Mouse (Mus musculus): Measurements from ENCODE around the gene Maz. TPM values are rescaled to one million over a fixed set of nuclear protein-coding genes. Genes with fewer than 3 reads are reported as not detected.

The Maz gene
- polyA plus RNA-seq, 1 experiment: 193 TPM

DNA sequence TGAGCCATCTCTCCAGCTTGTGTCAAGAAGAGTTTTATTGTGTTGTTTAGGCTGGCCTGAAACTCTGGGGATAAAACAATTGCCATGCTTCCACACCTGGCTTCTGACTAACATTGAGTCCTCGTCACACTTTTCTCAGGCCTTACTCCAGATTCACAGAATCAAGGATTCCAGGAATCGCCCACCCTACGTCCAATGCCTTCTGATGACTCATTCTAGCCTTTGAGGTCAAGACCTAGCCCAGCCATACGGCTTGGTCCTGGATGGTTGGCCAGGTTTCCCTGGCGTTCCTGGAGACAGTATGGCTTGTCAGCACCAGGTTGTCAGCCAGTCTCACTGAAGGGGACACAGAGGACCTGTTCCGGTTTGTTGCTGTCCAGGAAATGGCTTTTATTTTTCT lies 14.5 kb downstream of the Maz start:
- no peaks in the 10 kb centered on the region for H3K27me3 ChIP-seq (ENCODE audit: control insufficient read depth)
- peaks cover 85% of the 10 kb centered on the region for H3K4me1 ChIP-seq (ENCODE audit: control insufficient read depth)
- H3K36me3 ChIP-seq (ENCODE audit: control insufficient read depth): peaks cover 51% of the 10 kb centered on the region
- TF ChIP-seq TAL1 (IDR thresholded peaks at IDR 0.05; ENCODE audit: low read length): no peak
- no peaks in the 10 kb centered on the region for H3K9me3 ChIP-seq (ENCODE audit: control insufficient read depth, low read length)
- H3K4me3 ChIP-seq (replicated peaks): no peak overlapping the region

DNA sequence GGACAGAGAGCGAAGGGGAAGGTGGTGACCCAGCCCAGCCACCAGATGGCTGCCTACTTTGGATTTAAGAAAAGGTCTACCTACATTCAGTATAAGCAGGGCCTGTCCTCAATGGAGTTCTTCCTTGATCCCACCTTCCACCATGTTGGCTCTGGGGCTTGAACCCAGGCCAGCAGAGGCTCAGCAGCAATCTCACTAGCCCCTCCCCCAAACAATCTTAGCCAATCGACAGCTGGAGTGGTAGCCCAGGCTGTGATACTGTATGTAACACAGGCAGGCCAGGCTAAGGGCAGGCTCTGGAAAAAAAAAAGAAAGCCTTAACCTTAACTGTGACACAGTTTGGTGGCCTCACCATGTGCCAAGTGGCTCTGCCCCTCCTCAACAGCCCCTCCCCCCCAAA lies 15.1 kb downstream of the Maz start:
- no peaks in the 10 kb centered on the region for H3K27me3 ChIP-seq (ENCODE audit: control insufficient read depth)
- H3K9me3 ChIP-seq (ENCODE audit: control insufficient read depth, low read length): no peaks in the 10 kb centered on the region
- H3K4me3 ChIP-seq (replicated peaks): no peak overlapping the region
- H3K36me3 ChIP-seq (ENCODE audit: control insufficient read depth): peaks cover 51% of the 10 kb centered on the region
- H3K4me1 ChIP-seq (ENCODE audit: control insufficient read depth): peaks cover 85% of the 10 kb centered on the region
- TF ChIP-seq TAL1 (IDR thresholded peaks at IDR 0.05; ENCODE audit: low read length) (no peak), GATA1 (IDR thresholded peaks at IDR 0.05; ENCODE audit: low read length) (no peak)

DNA sequence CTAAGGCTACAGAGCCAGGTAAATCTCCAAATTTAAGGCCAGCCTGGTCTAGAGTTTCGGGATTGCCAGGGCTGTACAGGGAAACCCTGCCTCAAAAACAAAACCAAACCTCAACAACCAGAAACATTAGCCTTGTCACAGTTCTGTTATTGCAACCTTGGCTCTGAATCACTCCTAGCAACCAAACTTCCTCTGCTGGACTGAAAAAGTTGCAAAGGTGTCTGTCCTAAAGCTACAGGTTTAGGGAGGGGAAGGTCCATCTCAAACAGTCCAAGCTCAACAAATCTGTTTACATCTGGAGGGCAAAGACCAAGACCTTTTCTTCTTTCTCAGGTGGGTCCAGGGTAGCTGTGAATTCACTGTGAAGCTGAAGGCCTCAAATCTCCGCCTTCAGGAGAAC lies 15.8 kb downstream of the Maz start:
- Histone ChIP-seq H3K36me3 (ENCODE audit: control insufficient read depth) (peaks cover 50% of the 10 kb centered on the region), H3K4me3 (replicated peaks) (no peak overlapping the region), H3K27me3 (ENCODE audit: control insufficient read depth) (no peaks in the 10 kb centered on the region), H3K9me3 (ENCODE audit: control insufficient read depth, low read length) (no peaks in the 10 kb centered on the region), H3K4me1 (ENCODE audit: control insufficient read depth) (peaks cover 79% of the 10 kb centered on the region)
- no peak for TF ChIP-seq TAL1 (IDR thresholded peaks at IDR 0.05; ENCODE audit: low read length)

DNA sequence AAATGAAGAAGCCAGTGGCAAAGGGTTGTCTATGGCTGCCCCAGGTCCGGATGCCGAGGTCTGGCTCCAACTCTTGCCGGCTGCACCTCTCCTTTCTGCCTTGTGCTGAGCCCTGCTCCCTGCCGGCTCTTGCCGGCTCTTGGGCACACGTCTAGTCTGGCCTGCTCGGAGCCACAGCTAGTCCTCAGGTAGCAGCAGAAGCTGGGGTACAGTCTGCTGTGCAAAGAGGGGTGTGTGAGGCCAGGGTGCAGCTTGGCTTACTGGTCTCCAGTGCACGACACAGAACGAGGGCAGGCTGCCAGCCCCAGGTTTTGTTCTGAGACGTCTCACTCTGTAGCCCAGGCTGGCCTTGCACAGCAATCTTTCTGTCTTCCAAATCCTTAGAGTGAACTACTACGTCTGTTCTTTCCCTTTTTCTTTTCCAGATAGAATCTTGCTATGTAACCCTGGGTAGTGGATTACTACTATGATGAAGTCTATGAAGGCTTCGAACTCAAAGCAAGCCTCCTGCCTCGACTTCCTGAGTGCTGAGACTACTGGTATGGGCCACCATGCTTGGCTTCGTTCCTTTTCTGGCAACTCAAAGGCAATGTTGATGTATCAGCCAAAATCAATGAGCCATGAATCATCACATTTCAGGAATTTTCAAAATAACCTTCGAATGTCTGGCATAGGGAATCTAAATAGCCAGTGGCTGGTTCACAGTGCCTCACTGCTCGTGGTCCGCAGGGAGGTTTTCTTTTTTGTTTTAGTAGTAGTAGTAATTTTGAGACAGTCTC lies 17.3 kb downstream of the Maz start:
- peaks cover 68% of the 10 kb centered on the region for H3K4me1 ChIP-seq (ENCODE audit: control insufficient read depth)
- H3K27me3 ChIP-seq (ENCODE audit: control insufficient read depth): no peaks in the 10 kb centered on the region
- H3K4me3 ChIP-seq (replicated peaks): no peak overlapping the region
- peaks cover 35% of the 10 kb centered on the region for H3K36me3 ChIP-seq (ENCODE audit: control insufficient read depth)
- no peaks in the 10 kb centered on the region for H3K9me3 ChIP-seq (ENCODE audit: control insufficient read depth, low read length)
- no peak for TF ChIP-seq GATA1 (IDR thresholded peaks at IDR 0.05; ENCODE audit: low read length)
- TF ChIP-seq TAL1 (IDR thresholded peaks at IDR 0.05; ENCODE audit: low read length): no peak

- H3K36me3 ChIP-seq (ENCODE audit: control insufficient read depth): peaks cover 26% of the 10 kb centered on the region
- peak overlapping the region; percentile 30 for H3K4me3 ChIP-seq (replicated peaks)
- H3K9me3 ChIP-seq (ENCODE audit: control insufficient read depth, low read length): no peaks in the 10 kb centered on the region
- TF ChIP-seq GATA1 (IDR thresholded peaks at IDR 0.05; ENCODE audit: low read length): no peak
- TF ChIP-seq TAL1 (IDR thresholded peaks at IDR 0.05; ENCODE audit: low read length): no peak
- H3K4me1 ChIP-seq (ENCODE audit: control insufficient read depth): peaks cover 60% of the 10 kb centered on the region
- H3K27me3 ChIP-seq (ENCODE audit: control insufficient read depth): no peaks in the 10 kb centered on the region
Measured at GRCm38 (mm10) chr7:127008239-127009019, 18.4 kb downstream of the Maz start.

- Histone ChIP-seq H3K4me3 (replicated peaks) (no peak overlapping the region), H3K9me3 (ENCODE audit: control insufficient read depth, low read length) (no peaks in the 10 kb centered on the region), H3K27me3 (ENCODE audit: control insufficient read depth) (no peaks in the 10 kb centered on the region), H3K4me1 (ENCODE audit: control insufficient read depth) (peaks cover 52% of the 10 kb centered on the region), H3K36me3 (ENCODE audit: control insufficient read depth) (peaks cover 18% of the 10 kb centered on the region)
- TF ChIP-seq TAL1 (IDR thresholded peaks at IDR 0.05; ENCODE audit: low read length) (no peak), GATA1 (IDR thresholded peaks at IDR 0.05; ENCODE audit: low read length) (no peak)
Measured at GRCm38 (mm10) chr7:127007313-127008024, 19.4 kb downstream of the Maz start.

DNA sequence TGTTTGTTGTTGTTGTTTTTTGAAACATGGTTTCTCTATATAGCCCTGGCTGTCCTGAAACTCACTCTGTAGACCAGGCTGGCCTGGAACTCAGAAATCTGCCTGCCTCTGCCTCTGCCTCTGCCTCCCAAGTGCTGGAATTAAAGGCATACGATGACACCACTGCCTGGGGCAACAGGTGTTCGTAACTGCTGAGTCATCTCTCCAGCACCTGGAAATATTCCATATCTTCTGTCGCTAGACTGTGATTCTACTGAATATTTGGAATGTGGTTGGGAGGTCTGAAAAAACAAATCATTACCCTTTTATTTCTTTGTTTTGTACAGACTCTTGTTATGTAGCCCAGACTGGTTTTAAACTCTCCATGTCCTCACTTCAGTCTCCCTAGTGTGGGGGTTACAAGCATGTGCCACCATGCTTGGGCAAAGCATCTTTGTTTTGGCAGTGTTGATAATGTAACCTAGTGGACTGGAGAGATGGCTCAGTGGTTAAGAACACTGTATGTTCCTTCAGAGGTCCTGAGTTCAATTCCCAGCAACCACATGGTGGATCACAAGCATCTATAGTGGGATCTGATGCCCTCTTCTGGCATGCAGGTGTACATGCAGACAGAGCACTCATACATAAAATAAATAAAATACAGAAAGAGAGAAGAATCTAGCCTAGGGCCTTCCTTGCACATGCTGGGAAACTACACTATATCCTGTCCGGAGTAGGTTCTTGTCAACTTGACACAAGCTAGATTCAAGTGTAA lies 22.5 kb downstream of the Maz start:
- no peak for TF ChIP-seq TAL1 (IDR thresholded peaks at IDR 0.05; ENCODE audit: low read length)
- TF ChIP-seq GATA1 (IDR thresholded peaks at IDR 0.05; ENCODE audit: low read length): no peak
- H3K27me3 ChIP-seq (ENCODE audit: control insufficient read depth): no peaks in the 10 kb centered on the region
- no peak overlapping the region for H3K4me3 ChIP-seq (replicated peaks)
- peaks cover 2% of the 10 kb centered on the region for H3K36me3 ChIP-seq (ENCODE audit: control insufficient read depth)
- H3K9me3 ChIP-seq (ENCODE audit: control insufficient read depth, low read length): no peaks in the 10 kb centered on the region
- H3K4me1 ChIP-seq (ENCODE audit: control insufficient read depth): peaks cover 31% of the 10 kb centered on the region

DNA sequence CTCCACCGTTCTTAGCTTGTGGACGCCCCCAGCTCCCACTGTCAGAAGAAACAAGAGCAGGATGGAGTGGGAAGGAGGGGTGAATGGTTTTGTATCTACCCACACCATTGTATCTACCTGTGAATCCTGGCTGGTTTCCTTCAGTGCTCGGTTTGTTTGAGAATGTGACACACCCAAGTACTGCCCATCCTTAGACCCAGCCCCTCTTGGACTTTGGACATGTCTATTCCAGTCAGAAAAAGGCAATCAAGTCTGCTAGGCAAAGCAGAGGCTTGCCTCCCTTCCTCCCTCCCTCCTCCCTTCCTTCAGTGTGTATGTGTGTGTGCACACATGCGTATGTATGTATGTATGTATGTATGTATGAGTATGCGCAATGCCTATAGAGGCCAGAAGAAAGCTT lies 23.2 kb downstream of the Maz start:
- Histone ChIP-seq H3K9me3 (ENCODE audit: control insufficient read depth, low read length) (no peaks in the 10 kb centered on the region), H3K36me3 (ENCODE audit: control insufficient read depth) (no peaks in the 10 kb centered on the region; the same call in 1 of the 2 replicates), H3K4me1 (ENCODE audit: control insufficient read depth) (peaks cover 25% of the 10 kb centered on the region), H3K4me3 (replicated peaks) (no peak overlapping the region), H3K27me3 (ENCODE audit: control insufficient read depth) (no peaks in the 10 kb centered on the region)
- no peak for TF ChIP-seq GATA1 (IDR thresholded peaks at IDR 0.05; ENCODE audit: low read length)
- TF ChIP-seq TAL1 (IDR thresholded peaks at IDR 0.05; ENCODE audit: low read length): no peak

Data from erythroblast, embryonic 14.5 days (primary cell).